Mouse (Mus musculus) midbrain, embryonic 15.5 days (tissue): ENCODE measurements around the gene Csf2rb. TPM values are rescaled to one million over a fixed set of nuclear protein-coding genes. Genes with fewer than 3 reads are reported as not detected.

Experiments
- ATAC-seq: fragments of 200-750 bp; cut with Nextera tagmentation; replicated peaks from 2 replicates; pipeline ENCODE4 v1.8.0; 2017; ENCODE audit warnings: moderate TSS enrichment
- H3K27ac ChIP-seq: fragments of 300-500 bp; sonication (generic); 2 replicates; pipeline ENCODE4 v1.5.1; 2015; ENCODE audit warnings: mild to moderate bottlenecking, inconsistent platforms
- H3K27me3 ChIP-seq: fragments of 300-500 bp; sonication (generic); replicated peaks from 2 replicates; pipeline ENCODE4 v1.6.1; 2015; ENCODE audit warnings: inconsistent platforms
- H3K36me3 ChIP-seq: fragments of 300-500 bp; sonication (generic); replicated peaks from 2 replicates; pipeline ENCODE4 v1.6.1; 2015; ENCODE audit warnings: inconsistent platforms
- H3K4me1 ChIP-seq: fragments of 300-500 bp; sonication (generic); 2 replicates; pipeline ENCODE4 v1.6.1; 2015; ENCODE audit warnings: inconsistent platforms
- H3K4me2 ChIP-seq: fragments of 300-500 bp; sonication (generic); 2 replicates; pipeline ENCODE4 v1.6.1; 2015; ENCODE audit warnings: inconsistent platforms, mild to moderate bottlenecking, moderate library complexity
- H3K4me3 ChIP-seq: fragments of 300-500 bp; sonication (generic); 2 replicates; pipeline ENCODE4 v1.5.1; 2015; ENCODE audit warnings: mild to moderate bottlenecking, inconsistent platforms
- H3K9ac ChIP-seq: fragments of 300-500 bp; sonication (generic); 2 replicates; pipeline ENCODE4 v1.6.1; 2015; ENCODE audit warnings: mild to moderate bottlenecking, inconsistent platforms
- H3K9me3 ChIP-seq: fragments of 300-500 bp; sonication (generic); 2 replicates; pipeline ENCODE4 v1.6.1; 2016; ENCODE audit warnings: inconsistent platforms
- WGBS: fragments of 180-500 bp; shearing (Covaris S2); methylation state at CpG from one replicate; pipeline ENCODE4 v1.1.7; 2015; ENCODE audit warnings: mixed read lengths; 5-methylcytosine and 5-hydroxymethylcytosine counted together
- microRNA-seq: library from miRNA; unstranded; fragments of <30 nt; microRNA quantifications from one replicate; pipeline ENCODE4, GENCODE M21; 2016
- polyA plus RNA-seq: library from polyadenylated mRNA; unstranded; fragments of >200 nt; fragmentation: Nextera tagmentation; extraction: Ambion mirVana; gene quantifications from 2 replicates; pipeline ENCODE4 v1.2.1, GENCODE M21; 2015

The Csf2rb gene
- polyA plus RNA-seq, 1 experiment from 2014 or later: 0.50 TPM

DNA sequence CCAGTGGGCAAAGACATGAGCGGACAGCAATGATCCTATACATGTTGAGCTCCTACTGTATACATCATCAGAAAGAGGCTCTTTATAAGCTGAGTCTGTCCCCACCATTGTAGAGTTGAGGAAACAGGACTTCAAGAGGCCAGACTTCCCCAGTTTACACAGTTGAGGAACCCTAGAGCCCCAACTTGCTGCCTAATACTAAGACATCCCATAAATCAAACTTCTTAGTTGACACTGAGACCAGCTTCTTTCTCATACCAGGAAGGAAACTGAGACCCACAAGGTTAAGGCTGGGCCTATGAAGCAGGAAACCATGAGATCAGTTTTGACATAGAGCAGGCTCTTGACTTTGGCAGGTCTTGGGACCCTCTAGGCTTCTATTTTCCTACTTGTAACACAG is 60.0 kb downstream of the Csf2rb start:
- Histone ChIP-seq H3K4me3 (no peak overlapping the region), H3K9ac (no peak overlapping the region), H3K27ac (no peak overlapping the region), H3K27me3 (no peaks in the 10 kb centered on the region), H3K9me3 (no peaks in the 10 kb centered on the region), H3K36me3 (no peaks in the 10 kb centered on the region), H3K4me2 (no peak overlapping the region), H3K4me1 (peaks cover 3% of the 10 kb centered on the region; the same call in 1 of the 2 replicates)
- WGBS: 62% methylated on average over 1 of the region's 1 CpGs
- ATAC-seq: no peak

DNA sequence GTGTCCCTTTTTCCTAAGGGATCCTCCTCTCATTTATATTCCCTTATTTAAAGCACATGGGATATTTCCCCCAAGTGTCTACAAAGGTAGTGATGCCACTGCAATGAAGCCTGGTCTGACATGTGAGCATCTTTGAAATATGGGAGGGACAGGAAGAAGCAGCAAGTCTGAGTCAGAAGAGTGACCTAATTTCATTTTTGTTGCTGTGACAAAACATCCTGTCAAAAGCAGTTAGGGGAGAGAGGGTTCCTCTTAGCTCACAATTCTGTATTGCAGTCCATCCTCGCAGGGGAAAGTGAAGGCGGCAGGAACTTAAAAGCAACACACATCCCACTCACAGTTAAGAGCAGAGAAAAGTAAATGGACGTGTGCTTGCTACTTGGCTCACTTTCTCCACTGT is 65.3 kb downstream of the Csf2rb start:
- Histone ChIP-seq H3K4me1 (no peaks in the 10 kb centered on the region), H3K9ac (no peak overlapping the region), H3K4me3 (no peak overlapping the region), H3K9me3 (no peaks in the 10 kb centered on the region), H3K36me3 (no peaks in the 10 kb centered on the region), H3K4me2 (no peak overlapping the region), H3K27ac (no peak overlapping the region), H3K27me3 (no peaks in the 10 kb centered on the region)
- 80% methylated on average over 3 of the region's 3 CpGs for WGBS
- no peak for ATAC-seq

DNA sequence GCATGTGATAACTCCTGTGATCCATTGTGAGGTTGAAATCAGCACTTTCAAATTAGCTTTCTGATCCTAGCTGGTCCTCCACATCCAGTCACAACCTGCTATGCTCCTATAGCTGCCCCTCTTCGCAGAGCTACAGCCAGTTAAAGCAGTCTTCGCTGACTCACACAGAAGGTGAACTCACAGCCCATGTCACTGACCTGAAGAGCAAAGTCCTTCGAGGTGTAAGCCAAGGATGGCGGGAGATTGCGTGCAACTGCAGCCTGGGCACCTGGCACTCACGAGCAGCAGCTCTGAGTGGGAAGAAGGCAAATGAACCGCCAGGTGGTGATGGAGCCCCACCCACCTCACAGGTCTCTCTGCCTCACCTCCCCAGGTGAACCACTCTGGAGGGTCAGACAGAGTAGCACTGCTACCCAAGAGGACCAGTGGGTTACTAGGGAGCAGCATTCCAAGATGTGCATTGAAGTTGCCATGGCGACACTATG is 70.0 kb downstream of the Csf2rb start, which contains the start of gene Tex33:
Tex33 (minus strand) TSS at position 435 of the 485 bp plus-strand sequence.
- no peak within 1 kb of the TSS for H3K9ac ChIP-seq
- no peak within 1 kb of the TSS for H3K4me2 ChIP-seq
- H3K27me3 ChIP-seq: no peaks in the 10 kb centered on the region
- H3K4me3 ChIP-seq: no peak within 1 kb of the TSS
- H3K36me3 ChIP-seq: no peaks in the 10 kb centered on the region
- ATAC-seq: no peak
- H3K27ac ChIP-seq: no peak within 1 kb of the TSS
- 84% methylated on average over 8 of the region's 8 CpGs for WGBS
- H3K4me1 ChIP-seq: no peaks in the 10 kb centered on the region
- no peaks in the 10 kb centered on the region for H3K9me3 ChIP-seq

DNA sequence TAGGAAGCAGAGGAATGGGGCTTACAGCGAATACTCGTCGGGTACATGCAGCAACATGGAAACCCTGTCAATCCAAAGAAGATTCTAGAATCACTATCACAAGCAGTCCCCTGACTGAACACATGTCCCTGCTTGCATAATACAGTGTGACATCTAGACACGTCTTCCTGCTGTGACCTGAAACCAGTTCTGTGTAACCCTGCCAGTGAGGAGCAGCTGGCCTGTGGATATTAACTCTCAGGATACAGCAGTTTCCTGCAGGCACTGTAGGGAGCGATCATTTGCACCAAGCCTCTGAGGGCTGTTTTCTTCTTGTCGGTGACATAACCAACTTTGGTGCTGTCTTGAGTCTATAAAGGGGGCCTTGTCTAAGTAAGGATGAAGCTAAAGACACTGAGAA is 75.8 kb downstream of the Csf2rb start:
- no peak overlapping the region for H3K9ac ChIP-seq
- H3K27ac ChIP-seq: no peak overlapping the region
- H3K9me3 ChIP-seq: no peaks in the 10 kb centered on the region
- 68% methylated on average over 6 of the region's 6 CpGs for WGBS
- H3K4me1 ChIP-seq: peaks cover 17% of the 10 kb centered on the region
- no peaks in the 10 kb centered on the region for H3K27me3 ChIP-seq
- H3K4me2 ChIP-seq: no peak overlapping the region
- ATAC-seq: no peak
- H3K36me3 ChIP-seq: no peaks in the 10 kb centered on the region
- no peak overlapping the region for H3K4me3 ChIP-seq

DNA sequence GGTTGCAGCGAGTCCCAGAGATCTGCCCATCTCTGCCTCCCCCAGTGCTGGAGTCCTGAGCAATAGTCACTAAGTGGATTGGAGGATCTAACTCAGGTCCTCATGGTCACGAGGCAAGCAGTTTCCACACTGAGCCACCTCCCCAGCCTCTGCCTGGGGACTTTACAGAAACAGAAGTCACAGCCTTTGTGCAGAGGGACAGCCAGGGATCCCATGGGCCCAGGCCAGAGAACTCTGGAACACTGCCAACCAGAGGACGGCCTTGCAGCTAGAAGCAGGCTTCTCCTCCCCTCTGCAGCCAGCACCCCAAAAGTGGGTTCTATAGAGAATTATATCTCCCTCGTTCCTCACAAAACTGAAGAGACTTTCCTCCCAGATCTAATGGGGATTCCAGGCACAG is 76.4 kb downstream of the Csf2rb start:
- WGBS: 60% methylated on average over 4 of the region's 4 CpGs
- Histone ChIP-seq H3K27ac (no peak overlapping the region), H3K4me2 (no peak overlapping the region), H3K36me3 (no peaks in the 10 kb centered on the region), H3K27me3 (no peaks in the 10 kb centered on the region), H3K4me1 (peaks cover 18% of the 10 kb centered on the region), H3K9me3 (no peaks in the 10 kb centered on the region), H3K9ac (no peak overlapping the region), H3K4me3 (no peak overlapping the region)
- ATAC-seq: no peak

DNA sequence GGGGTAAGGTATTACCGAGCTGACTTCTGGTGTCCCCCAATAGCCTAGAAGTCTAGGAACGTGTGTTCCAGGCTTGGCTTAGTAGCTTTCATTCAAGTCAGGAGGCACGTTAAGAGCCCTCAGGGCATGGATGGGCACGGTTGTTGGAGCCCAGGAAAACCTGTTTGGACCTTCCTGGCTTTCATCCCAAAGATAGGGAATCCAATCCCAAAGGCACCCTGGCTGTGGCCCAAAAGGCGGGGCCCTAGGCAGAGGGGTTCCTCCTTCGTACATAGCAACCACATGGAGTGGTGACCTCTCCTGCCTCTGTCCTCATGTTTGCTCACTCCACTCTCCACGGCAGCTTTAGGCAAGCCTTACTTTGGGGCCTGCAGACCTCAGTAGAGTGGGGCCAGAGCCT is 76.9 kb downstream of the Csf2rb start:
- Histone ChIP-seq H3K4me1 (peaks cover 23% of the 10 kb centered on the region), H3K27ac (no peak overlapping the region), H3K9ac (no peak overlapping the region), H3K9me3 (no peaks in the 10 kb centered on the region), H3K4me3 (no peak overlapping the region), H3K36me3 (no peaks in the 10 kb centered on the region), H3K27me3 (0 out of 2 replicates have a peak, but pooled peaks cover under 1% of the 10 kb centered on the region), H3K4me2 (no peak overlapping the region)
- no peak for ATAC-seq
- 78% methylated on average over 7 of the region's 7 CpGs for WGBS

DNA sequence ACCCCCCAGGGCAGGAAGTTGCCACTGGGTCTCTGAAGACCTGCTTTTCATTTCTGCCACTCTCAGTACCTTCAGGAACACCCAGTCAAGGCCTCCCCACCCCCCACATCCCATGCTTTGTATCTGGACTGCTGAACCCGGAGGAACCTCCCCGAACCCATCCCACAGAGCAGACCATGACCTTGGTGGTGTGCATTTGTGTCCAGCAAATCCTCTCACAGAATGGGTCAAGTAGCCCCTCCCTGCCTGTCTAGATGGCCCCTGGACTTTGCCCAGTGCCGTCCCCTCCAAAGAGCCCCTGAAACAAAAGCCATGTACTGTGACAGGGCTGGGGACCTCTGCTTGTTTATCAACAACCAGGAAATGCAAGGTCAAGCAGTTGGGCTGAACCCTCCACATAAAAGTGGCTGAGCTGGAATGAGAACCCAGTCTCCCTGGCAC is 77.8 kb downstream of the Csf2rb start:
- no peaks in the 10 kb centered on the region for H3K36me3 ChIP-seq
- peaks cover 8% of the 10 kb centered on the region; the same call in 1 of the 2 replicates for H3K27me3 ChIP-seq
- H3K27ac ChIP-seq: no peak overlapping the region
- no peak overlapping the region for H3K9ac ChIP-seq
- 47% methylated on average over 3 of the region's 3 CpGs for WGBS
- no peak overlapping the region for H3K4me3 ChIP-seq
- ATAC-seq: no peak
- no peak overlapping the region for H3K4me2 ChIP-seq
- H3K4me1 ChIP-seq: peaks cover 27% of the 10 kb centered on the region
- no peaks in the 10 kb centered on the region for H3K9me3 ChIP-seq

Small RNA genes within 50 kb of the gene (microRNA-seq; reads per million reads assigned to microRNA genes)
- gene Mir7676-1 (not detected), gene Mir7676-2 (not detected)

Other genes with a start within 250 kb of the Csf2rb start
- 14.4 and 15.3 TPM in 2 replicates for gene Cacng2, start 205.7 kb upstream of the Csf2rb start, polyA plus RNA-seq
- 100 and 106 TPM in 2 replicates for gene Ift27, start 151.6 kb upstream of the Csf2rb start, polyA plus RNA-seq
- 1.7 and 3.0 TPM in 2 replicates for gene Pvalb, start 119.4 kb upstream of the Csf2rb start, polyA plus RNA-seq
- 1.4 and 1.5 TPM in 2 replicates for gene Ncf4, start 81.0 kb upstream of the Csf2rb start, polyA plus RNA-seq
- 0.12 and 0.29 TPM in 2 replicates for gene Csf2rb2, start 20.0 kb upstream of the Csf2rb start, polyA plus RNA-seq
- gene Tex33, start 70.2 kb downstream of the Csf2rb start, polyA plus RNA-seq: not detected in 2 replicates
- gene Tst, start 80.2 kb downstream of the Csf2rb start, polyA plus RNA-seq: 11.5 and 15.6 TPM in 2 replicates
- gene Mpst, start 80.7 kb downstream of the Csf2rb start, polyA plus RNA-seq: 4.3 and 5.3 TPM in 2 replicates
- 162 and 163 TPM in 2 replicates for gene Kctd17, start 102.8 kb downstream of the Csf2rb start, polyA plus RNA-seq
- gene Tmprss6, start 142.9 kb downstream of the Csf2rb start, polyA plus RNA-seq: 0.28 and 0.61 TPM in 2 replicates
- 0.05 TPM in 1 of 2 replicates, not detected in the other for gene Il2rb, start 169.5 kb downstream of the Csf2rb start, polyA plus RNA-seq
- 6.6 and 7.5 TPM in 2 replicates for gene C1qtnf6, start 205.7 kb downstream of the Csf2rb start, polyA plus RNA-seq
- 0.31 and 0.56 TPM in 2 replicates for gene Sstr3, start 218.9 kb downstream of the Csf2rb start, polyA plus RNA-seq
- gene Rac2, start 247.0 kb downstream of the Csf2rb start, polyA plus RNA-seq: 7.4 and 8.4 TPM in 2 replicates